Comparison of ENCODE assay signal across 27 mouse cellular contexts in genomic region chr13:83615875-83616274, GRCm38 (mm10).
DNase-seq lines count a peak whose midpoint lies in the region; ATAC-seq and TF ChIP-seq lines count a peak whose summit lies in the region.
"Had no signal": no experiment of that assay in that cellular context is flagged by ENCODE, and none has a peak within 500 bp of the region (broad histone marks: within the 10 kb centered on the region; RNA-seq: fewer than 3 reads in every experiment).

No protein-coding gene starts in this region.

- H3K36me3 ChIP-seq in myocyte (ENCODE audit: control insufficient read depth, insufficient read depth): no peaks in the 10 kb centered on the region
- H3K36me3 ChIP-seq: embryonic facial prominence, embryonic 12.5 days; embryonic facial prominence, embryonic 15.5 days; G1E; hindbrain, embryonic 12.5 days; hindbrain, embryonic 15.5 days had no signal

- H3K27me3 ChIP-seq in myocyte (ENCODE audit: control insufficient read depth, insufficient read depth, insufficient read length): no peaks in the 10 kb centered on the region
- H3K27me3 ChIP-seq: CH12.LX; embryonic facial prominence, embryonic 12.5 days; embryonic facial prominence, embryonic 15.5 days; hindbrain, embryonic 12.5 days; hindbrain, embryonic 15.5 days had no signal

- no peaks in the 10 kb centered on the region for H3K79me2 ChIP-seq in myocyte (ENCODE audit: control insufficient read depth, insufficient read depth)

- DNase-seq in frontal cortex, postnatal 25 days (ENCODE audit: low spot score in 2 of 2): no peak
- DNase-seq in 416B (ENCODE audit: low read depth): peak; percentile 74
- no peak for DNase-seq in urinary bladder, adult 2 months (ENCODE audit: low spot score)
- DNase-seq in urinary bladder, postnatal 14 days (ENCODE audit: low spot score): no peak
- DNase-seq: adrenal gland, postnatal 10 days; adrenal gland, postnatal 36 days; B cell, adult 2 months; cerebellum, adult 11 months; cerebellum, adult 8-10 months; cerebellum, postnatal 10 days; cerebellum, postnatal 36 days; forebrain, postnatal 0 days; gastrocnemius, postnatal 10 days; gastrocnemius, postnatal 36 days; heart, adult 11 months had no signal

- no peak overlapping the region for H3ac ChIP-seq in myocyte (ENCODE audit: control insufficient read depth, insufficient read length)

- no peak overlapping the region for H3K4me3 ChIP-seq in myocyte
- H3K4me3 ChIP-seq: embryonic facial prominence, embryonic 12.5 days; embryonic facial prominence, embryonic 15.5 days; hindbrain, embryonic 12.5 days; hindbrain, embryonic 15.5 days had no signal

- no peak for TF ChIP-seq POLR2A in myocyte (IDR thresholded peaks at IDR 0.05; ENCODE audit: insufficient read length, low read depth)

- ATAC-seq in frontal cortex, adult (ENCODE audit: low TSS enrichment): 0 out of 2 replicates have a peak, but pooled peaks have one; percentile 22
- ATAC-seq in granulocyte monocyte progenitor cell, adult 5-6 weeks (replicated peaks; ENCODE audit: poor library complexity, severe bottlenecking): peak; percentile 90
- ATAC-seq: forebrain, embryonic 14.5 days; forebrain, postnatal 0 days; Patski had no signal

- peak overlapping the region; percentile 34 for H3K4me2 ChIP-seq in myocyte (ENCODE audit: low read depth)
- H3K4me2 ChIP-seq: embryonic facial prominence, embryonic 12.5 days; embryonic facial prominence, embryonic 15.5 days; heart, embryonic 11.5 days; hindbrain, embryonic 12.5 days; hindbrain, embryonic 15.5 days had no signal

TF ChIP-seq in myocyte, 11 proteins besides CTCF, POLR2A, EP300 and RAD21:
- TF ChIP-seq CEBPB (IDR thresholded peaks at IDR 0.05; ENCODE audit: insufficient read depth, poor library complexity, severe bottlenecking) (peak; percentile 32; the same call in 1 of the 2 replicates), USF1 (IDR thresholded peaks at IDR 0.05; ENCODE audit: low read depth) (no peak), TCF3 (IDR thresholded peaks at IDR 0.05; ENCODE audit: insufficient read length, low read depth) (no peak), E2F4 (IDR thresholded peaks at IDR 0.05; ENCODE audit: insufficient read depth) (no peak), SRF (IDR thresholded peaks at IDR 0.05; ENCODE audit: control insufficient read depth, insufficient read length, low read depth) (no peak), MYOD1 (IDR thresholded peaks at IDR 0.05; ENCODE audit: control insufficient read depth in 1 of 3, insufficient read length in 2 of 3, low read depth in 2 of 3) (peak in 1 of 3 experiments; percentile 68), MYOG (IDR thresholded peaks at IDR 0.05; ENCODE audit: control insufficient read depth in 1 of 3, insufficient read depth in 1 of 3, insufficient read length in 2 of 3, low read depth in 2 of 3) (peak in 2 of 3 experiments; percentile 18 to 50), REST (IDR thresholded peaks at IDR 0.05; ENCODE audit: insufficient read depth, insufficient read length) (no peak), POLR2AphosphoS2 (IDR thresholded peaks at IDR 0.05; ENCODE audit: insufficient read length, low read depth) (no peak), MAX (IDR thresholded peaks at IDR 0.05; ENCODE audit: low read depth) (no peak), TCF12 (IDR thresholded peaks at IDR 0.05; ENCODE audit: insufficient read depth, poor library complexity, severe bottlenecking) (no peak)
